Mouse (Mus musculus): ENCODE measurements around the gene Zkscan2. TPM values are rescaled to one million over a fixed set of nuclear protein-coding genes. Genes with fewer than 3 reads are reported as not detected.

The Zkscan2 gene
- total RNA-seq, 2 experiments from 2014 or later = 23.6 to 27.7 TPM

DNA sequence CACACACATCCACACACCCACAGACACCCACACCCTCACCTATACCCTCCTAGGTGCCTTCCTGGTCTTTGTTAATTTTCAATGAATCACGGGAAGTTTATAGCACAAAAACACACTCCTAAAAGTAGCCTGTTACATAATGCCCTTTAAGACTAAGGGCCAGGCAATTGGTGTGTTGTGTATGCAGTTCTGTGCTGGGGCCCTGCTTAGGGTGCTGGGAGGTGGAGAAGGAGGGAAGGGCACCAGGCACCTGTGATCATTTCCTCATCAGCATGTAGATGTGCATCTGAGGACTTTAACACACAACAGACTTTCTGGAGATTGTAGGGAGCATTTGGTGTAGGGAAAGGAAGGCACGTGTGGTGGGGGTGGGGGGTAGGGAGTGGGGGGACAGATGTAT lies 51.5 kb downstream of the Zkscan2 start:
- DNase-seq (ENCODE audit: low spot score in 2 of 2) = no peak

DNA sequence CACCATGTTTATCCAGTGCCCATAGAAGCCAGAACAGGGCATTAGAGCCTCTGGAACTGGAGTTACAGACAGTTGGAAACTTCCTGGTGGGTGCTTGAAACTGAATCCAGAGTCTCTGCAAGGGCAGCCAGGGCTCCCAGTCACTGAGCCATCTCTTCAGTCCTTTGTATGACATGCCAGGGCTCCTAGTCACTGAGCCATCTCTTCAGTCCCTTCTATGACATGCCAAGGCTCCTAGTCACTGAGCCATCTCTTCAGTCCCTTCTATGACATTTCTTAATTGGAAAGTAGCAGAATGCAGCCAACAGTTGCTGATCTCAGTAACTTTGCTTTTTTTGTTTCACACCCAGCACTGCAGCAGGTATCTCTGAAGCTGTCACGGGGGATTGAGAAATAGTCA lies 58.2 kb downstream of the Zkscan2 start:
- no peak for DNase-seq (ENCODE audit: low spot score in 2 of 2)

DNA sequence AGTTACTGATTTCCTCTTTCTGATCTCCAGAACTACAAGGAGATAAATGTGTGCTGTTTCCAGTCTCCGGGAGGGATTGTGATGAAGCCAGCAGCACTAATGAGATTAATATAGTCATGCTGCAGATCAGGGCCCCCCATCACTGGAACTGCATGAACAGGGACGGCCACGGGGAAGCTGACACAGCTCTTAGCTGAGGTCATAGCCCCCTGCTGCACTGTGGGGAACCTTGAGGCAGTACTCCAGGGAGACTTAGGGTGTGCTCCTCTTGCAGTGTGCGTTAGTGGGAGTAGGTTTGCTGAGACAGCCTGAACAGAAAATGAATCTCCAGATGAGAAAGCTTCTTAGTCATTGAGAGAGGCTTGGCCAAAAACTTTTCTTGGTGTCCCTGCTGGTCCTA lies 69.0 kb downstream of the Zkscan2 start:
- no peak for DNase-seq (ENCODE audit: low spot score in 2 of 2)

DNA sequence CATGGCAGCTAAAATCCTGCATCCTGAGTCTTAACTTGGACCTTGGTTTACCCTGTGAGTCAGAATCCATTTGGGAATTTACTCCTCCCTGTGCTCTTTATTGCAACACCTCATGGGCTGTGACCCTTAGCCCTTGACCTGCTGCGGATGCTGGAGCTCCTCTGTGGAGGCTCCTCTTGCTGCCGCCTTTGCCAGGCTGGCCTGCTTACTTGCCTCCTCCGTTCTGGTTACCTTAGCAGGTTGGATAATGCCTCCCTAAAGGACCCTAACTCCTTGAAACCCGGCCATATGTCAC lies 69.9 kb downstream of the Zkscan2 start:
- no peak for DNase-seq (ENCODE audit: low spot score in 2 of 2)

DNA sequence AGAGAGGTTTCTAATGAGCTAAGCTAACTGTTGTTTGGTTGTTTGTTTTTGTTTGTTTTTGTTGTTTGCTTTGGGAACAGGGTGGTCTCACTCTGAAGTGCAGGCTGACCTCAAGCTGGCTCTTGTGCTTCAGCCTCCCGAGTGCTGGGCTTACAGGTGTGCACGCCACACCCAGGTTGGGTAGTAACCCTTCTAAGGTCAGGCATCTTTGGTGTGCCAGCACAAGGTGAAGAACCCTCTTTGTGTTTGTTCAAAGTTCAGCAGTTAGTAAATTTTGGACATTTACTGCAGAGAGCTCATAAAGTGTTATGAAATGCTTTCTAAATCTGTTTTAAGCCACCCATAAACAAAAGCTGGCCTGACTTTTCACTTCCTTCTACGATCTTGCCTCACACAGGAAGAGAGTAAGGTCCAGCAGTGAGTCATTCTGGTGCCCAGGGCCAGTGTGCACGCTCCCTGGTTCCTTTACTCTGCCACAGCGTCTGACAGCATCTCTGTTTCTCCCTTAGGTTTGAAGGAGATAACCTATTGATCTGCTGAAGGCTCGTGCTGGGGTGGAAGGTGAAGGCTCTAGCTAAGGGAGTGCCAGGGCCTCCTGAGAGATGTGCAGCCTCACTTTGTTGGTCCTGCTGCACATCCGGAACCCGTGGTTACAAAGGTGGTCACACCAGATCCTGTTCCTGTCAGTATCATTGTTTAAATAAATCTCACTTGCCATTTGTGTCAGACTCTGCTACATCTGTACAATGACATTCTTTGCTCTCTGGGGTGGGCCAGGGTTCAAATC lies 70.4 kb downstream of the Zkscan2 start:
- DNase-seq (ENCODE audit: low spot score in 2 of 2) = no peak

Other genes starting within 250 kb of the Zkscan2 start
- gene Lcmt1, start 130.7 kb downstream of the Zkscan2 start, total RNA-seq (2021) = 10 to 100 TPM; 86.6 to 87.0 TPM
- 10 to 100 TPM; 16.6 to 27.2 TPM for gene Arhgap17, start 130.5 kb downstream of the Zkscan2 start, total RNA-seq (2021)
- gene Aqp8, start 38.2 kb downstream of the Zkscan2 start, total RNA-seq (2021) = not detected